8 mouse cellular contexts compared by ENCODE assay signal in genomic region chr2:35619532-35619931, GRCm38 (mm10).
A peak's percentile ranks its signal among the peaks of the same experiment; 100 is the strongest.
DNase-seq lines count a peak whose midpoint lies in the region; ATAC-seq lines count a peak whose summit lies in the region.
"Had no signal": no experiment of that assay in that cellular context is flagged by ENCODE, and none has a peak within 500 bp of the region (broad histone marks: within the 10 kb centered on the region; RNA-seq: fewer than 3 reads in every experiment).

No protein-coding gene starts in this region.

- no peak overlapping the region for H3K4me2 ChIP-seq in hindbrain, embryonic 11.5 days (replicated peaks; ENCODE audit: low read depth, low read length)
- H3K4me2 ChIP-seq in hindbrain, embryonic 14.5 days (replicated peaks): no peak overlapping the region
- H3K4me2 ChIP-seq in heart, embryonic 13.5 days: peak overlapping the region; percentile 67
- H3K4me2 ChIP-seq in liver, embryonic 13.5 days: no peak overlapping the region
- no peak overlapping the region for H3K4me2 ChIP-seq in midbrain, embryonic 11.5 days

- H3K36me3 ChIP-seq in hindbrain, embryonic 11.5 days (ENCODE audit: control insufficient read depth, insufficient read depth, low read length): no peaks in the 10 kb centered on the region
- H3K36me3 ChIP-seq in hindbrain, embryonic 14.5 days (replicated peaks; ENCODE audit: control insufficient read depth, insufficient read depth): no peaks in the 10 kb centered on the region
- no peaks in the 10 kb centered on the region for H3K36me3 ChIP-seq in heart, embryonic 13.5 days
- H3K36me3 ChIP-seq in liver, embryonic 13.5 days: no peaks in the 10 kb centered on the region
- no peaks in the 10 kb centered on the region for H3K36me3 ChIP-seq in midbrain, embryonic 11.5 days (ENCODE audit: control insufficient read depth, insufficient read depth, low read length)

- H3K27ac ChIP-seq in hindbrain, embryonic 11.5 days (ENCODE audit: low read depth, low read length): peak overlapping the region; percentile 6; the same call in 1 of the 2 replicates
- H3K27ac ChIP-seq in hindbrain, embryonic 14.5 days: no peak overlapping the region
- H3K27ac ChIP-seq in heart, embryonic 13.5 days (replicated peaks): peak overlapping the region; percentile 81
- H3K27ac ChIP-seq in liver, embryonic 13.5 days: peak overlapping the region; percentile 50
- no peak overlapping the region for H3K27ac ChIP-seq in midbrain, embryonic 11.5 days (ENCODE audit: low read depth, low read length)
- H3K27ac ChIP-seq: liver, embryonic 14.5 days had no signal

- ATAC-seq in hindbrain, embryonic 11.5 days (ENCODE audit: low FRiP score): no peak
- no peak for ATAC-seq in hindbrain, embryonic 14.5 days (ENCODE audit: low FRiP score)
- no peak for ATAC-seq in heart, embryonic 13.5 days (ENCODE audit: extremely low read depth, insufficient number of reproducible peaks, low FRiP score, low TSS enrichment)
- ATAC-seq in liver, embryonic 13.5 days (ENCODE audit: low read depth): no peak
- no peak for ATAC-seq in midbrain, embryonic 11.5 days (ENCODE audit: low FRiP score)

- no peaks in the 10 kb centered on the region for H3K9me3 ChIP-seq in hindbrain, embryonic 11.5 days (ENCODE audit: control insufficient read depth, low read length)
- no peaks in the 10 kb centered on the region for H3K9me3 ChIP-seq in hindbrain, embryonic 14.5 days (ENCODE audit: control insufficient read depth, low read length)
- no peaks in the 10 kb centered on the region for H3K9me3 ChIP-seq in heart, embryonic 13.5 days
- no peaks in the 10 kb centered on the region for H3K9me3 ChIP-seq in liver, embryonic 13.5 days (replicated peaks)
- H3K9me3 ChIP-seq in midbrain, embryonic 11.5 days (ENCODE audit: control insufficient read depth, low read length): no peaks in the 10 kb centered on the region

- no peaks in the 10 kb centered on the region for H3K27me3 ChIP-seq in hindbrain, embryonic 11.5 days (ENCODE audit: control insufficient read depth, insufficient read depth, low read length)
- no peaks in the 10 kb centered on the region for H3K27me3 ChIP-seq in hindbrain, embryonic 14.5 days (ENCODE audit: control insufficient read depth, insufficient read depth, low read length)
- no peaks in the 10 kb centered on the region for H3K27me3 ChIP-seq in heart, embryonic 13.5 days (replicated peaks)
- H3K27me3 ChIP-seq in liver, embryonic 13.5 days: peaks cover 37% of the 10 kb centered on the region
- H3K27me3 ChIP-seq in midbrain, embryonic 11.5 days (ENCODE audit: control insufficient read depth, insufficient read depth, low read length): no peaks in the 10 kb centered on the region

- no peak for DNase-seq in hindbrain, embryonic 11.5 days (ENCODE audit: low spot score)
- no peak for DNase-seq in hindbrain, embryonic 14.5 days (ENCODE audit: low spot score)
- DNase-seq in cerebellum, postnatal 14 days: peak; percentile 61 to 74
- no peak for DNase-seq in liver, embryonic 13.5 days
- no peak for DNase-seq in right cerebral cortex, postnatal 25 days
- DNase-seq in midbrain, embryonic 11.5 days (ENCODE audit: low spot score, missing footprints): no peak

- H3K4me3 ChIP-seq in hindbrain, embryonic 11.5 days (ENCODE audit: low read depth, low read length): no peak overlapping the region
- H3K4me3 ChIP-seq in hindbrain, embryonic 14.5 days (replicated peaks; ENCODE audit: low read length): no peak overlapping the region
- no peak overlapping the region for H3K4me3 ChIP-seq in heart, embryonic 13.5 days
- H3K4me3 ChIP-seq in liver, embryonic 13.5 days (replicated peaks): no peak overlapping the region
- no peak overlapping the region for H3K4me3 ChIP-seq in midbrain, embryonic 11.5 days (ENCODE audit: low read depth, low read length)

- H3K9ac ChIP-seq in hindbrain, embryonic 11.5 days (ENCODE audit: low read depth, low read length): no peak overlapping the region
- no peak overlapping the region for H3K9ac ChIP-seq in hindbrain, embryonic 14.5 days
- H3K9ac ChIP-seq in heart, embryonic 13.5 days: peak overlapping the region; percentile 71
- no peak overlapping the region; the same call in 1 of the 2 replicates for H3K9ac ChIP-seq in liver, embryonic 13.5 days
- no peak overlapping the region for H3K9ac ChIP-seq in midbrain, embryonic 11.5 days (ENCODE audit: low read length)
- H3K9ac ChIP-seq: liver, embryonic 14.5 days had no signal

- H3K4me1 ChIP-seq in hindbrain, embryonic 11.5 days (replicated peaks; ENCODE audit: control insufficient read depth, insufficient read depth, low read length): peaks cover 30% of the 10 kb centered on the region
- H3K4me1 ChIP-seq in hindbrain, embryonic 14.5 days (replicated peaks; ENCODE audit: control insufficient read depth, insufficient read depth, low read length): peaks cover 29% of the 10 kb centered on the region
- H3K4me1 ChIP-seq in heart, embryonic 13.5 days: peaks cover 98% of the 10 kb centered on the region
- H3K4me1 ChIP-seq in liver, embryonic 13.5 days (replicated peaks): peaks cover 78% of the 10 kb centered on the region
- H3K4me1 ChIP-seq in midbrain, embryonic 11.5 days (ENCODE audit: control insufficient read depth, insufficient read depth, low read length): peaks cover 40% of the 10 kb centered on the region

- WGBS in hindbrain, embryonic 11.5 days: 48% methylated on average over 2 of the region's 2 CpGs
- 51% methylated on average over 2 of the region's 2 CpGs for WGBS in hindbrain, embryonic 14.5 days
- WGBS in heart, embryonic 13.5 days: 26% methylated on average over 2 of the region's 2 CpGs
- WGBS in liver, embryonic 13.5 days (ENCODE audit: insufficient replicate concordance): 49% methylated on average over 2 of the region's 2 CpGs
- WGBS in midbrain, embryonic 11.5 days: 45% methylated on average over 2 of the region's 2 CpGs

Comparison
In these comparisons a context has a peak if more than half of its experiments do, and no peak if none do; other contexts are left out.
1. H3K27ac ChIP-seq: peak in hindbrain, embryonic 11.5 days (single experiment), heart, embryonic 13.5 days (single experiment) and liver, embryonic 13.5 days (single experiment); none in hindbrain, embryonic 14.5 days (single experiment) and midbrain, embryonic 11.5 days (single experiment).
2. DNase-seq: peak in cerebellum, postnatal 14 days (2 of 2); none in hindbrain, embryonic 11.5 days (single experiment), hindbrain, embryonic 14.5 days (single experiment), liver, embryonic 13.5 days (single experiment), right cerebral cortex, postnatal 25 days (single experiment) and midbrain, embryonic 11.5 days (single experiment).